Mouse (Mus musculus) liver, adult 2 months (tissue): ENCODE measurements around the gene Ric1.

Experiments used
- CTCF ChIP-seq: fragments of 200-500 bp; IDR thresholded peaks from 2 replicates; pipeline ENCODE4 v1.5.1; 2011; ENCODE audit warnings: low read depth, low read length, control low read depth
- POLR2A ChIP-seq: fragments of 200-500 bp; IDR thresholded peaks from 2 replicates; pipeline ENCODE4 v1.6.1; 2011; ENCODE audit warnings: low read length, control low read depth; ENCODE audit not compliant: insufficient read depth; ENCODE audit errors: extremely low read depth

- no peak for TF ChIP-seq POLR2A
- TF ChIP-seq CTCF: no peak
These were observed 6.7 kb upstream of the Ric1 start for GRCm38 (mm10) chr19:29515386-29515785.
